8 mouse cellular contexts compared by ENCODE assay signal in the genomic region with DNA sequence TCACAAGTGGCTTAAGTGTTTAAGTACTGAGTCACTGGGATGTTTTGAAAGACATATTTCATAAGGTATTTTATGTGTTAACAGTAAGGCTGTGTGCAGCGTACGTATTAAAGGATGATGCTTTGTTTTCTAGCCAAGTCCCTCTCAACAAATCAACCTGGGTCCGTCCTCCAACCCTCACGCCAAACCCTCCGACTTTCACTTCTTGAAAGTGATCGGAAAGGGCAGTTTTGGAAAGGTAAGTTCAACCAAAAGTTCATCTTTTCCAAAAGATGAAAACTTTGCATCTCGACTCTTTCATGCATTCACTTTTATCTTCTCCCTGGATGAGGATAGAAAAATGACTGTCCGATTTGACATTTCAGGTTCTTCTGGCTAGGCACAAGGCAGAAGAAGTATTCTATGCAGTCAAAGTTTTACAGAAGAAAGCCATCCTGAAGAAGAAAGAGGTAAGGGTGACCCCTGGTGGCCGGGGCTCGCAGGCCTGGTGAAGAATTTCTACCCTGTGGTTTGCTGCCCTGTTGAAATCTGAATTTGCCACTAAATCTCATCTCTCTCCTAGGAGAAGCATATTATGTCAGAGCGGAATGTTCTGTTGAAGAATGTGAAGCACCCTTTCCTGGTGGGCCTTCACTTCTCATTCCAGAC.
DNase-seq lines count a peak whose midpoint lies in the region; ATAC-seq and TF ChIP-seq lines count a peak whose summit lies in the region.

No protein-coding gene starts in this region.

- peak overlapping the region; percentile 70 for H3K4me2 ChIP-seq in intestine, postnatal 0 days (replicated peaks; ENCODE audit: low read depth)
- H3K4me2 ChIP-seq in limb, embryonic 12.5 days = peak overlapping the region; percentile 82
- H3K4me2 ChIP-seq in midbrain, embryonic 14.5 days (ENCODE audit: low read length) = peak overlapping the region; percentile 98

- H3K27me3 ChIP-seq in intestine, postnatal 0 days (replicated peaks; ENCODE audit: control insufficient read depth, insufficient read depth, low read length) = no peaks in the 10 kb centered on the region
- peaks cover 17% of the 10 kb centered on the region for H3K27me3 ChIP-seq in limb, embryonic 12.5 days
- H3K27me3 ChIP-seq in midbrain, embryonic 14.5 days (ENCODE audit: control insufficient read depth, insufficient read depth, low read length) = peaks cover 12% of the 10 kb centered on the region; the same call in 1 of the 2 replicates

- peaks cover 37% of the 10 kb centered on the region for H3K36me3 ChIP-seq in intestine, postnatal 0 days (ENCODE audit: control insufficient read depth, insufficient read depth)
- peaks cover 29% of the 10 kb centered on the region for H3K36me3 ChIP-seq in limb, embryonic 12.5 days
- H3K36me3 ChIP-seq in midbrain, embryonic 14.5 days (ENCODE audit: control insufficient read depth, insufficient read depth, low read length) = peaks cover 32% of the 10 kb centered on the region

- H3K27ac ChIP-seq in cortical plate, adult 2 months (ENCODE audit: insufficient read depth, low read length) = no peak overlapping the region
- H3K27ac ChIP-seq in intestine, postnatal 0 days (ENCODE audit: low read depth, low read length) = peak overlapping the region; percentile 50
- H3K27ac ChIP-seq in limb, embryonic 12.5 days = no peak overlapping the region
- no peak overlapping the region for H3K27ac ChIP-seq in midbrain, embryonic 14.5 days (replicated peaks; ENCODE audit: low read depth, low read length)

- peaks cover 4% of the 10 kb centered on the region for H3K4me1 ChIP-seq in cortical plate, adult 2 months (ENCODE audit: control insufficient read depth, insufficient read depth, low read length)
- 0 out of 2 replicates have a peak, but pooled peaks cover 3% of the 10 kb centered on the region for H3K4me1 ChIP-seq in intestine, postnatal 0 days (replicated peaks; ENCODE audit: control insufficient read depth, insufficient read depth, low read length)
- H3K4me1 ChIP-seq in limb, embryonic 12.5 days (replicated peaks) = peaks cover 31% of the 10 kb centered on the region
- H3K4me1 ChIP-seq in midbrain, embryonic 14.5 days (ENCODE audit: control insufficient read depth, insufficient read depth, low read length) = peaks cover 17% of the 10 kb centered on the region

- peak overlapping the region; percentile 82 for H3K4me3 ChIP-seq in cortical plate, adult 2 months (ENCODE audit: insufficient read depth, low read length)
- peak overlapping the region; percentile 61 for H3K4me3 ChIP-seq in intestine, postnatal 0 days (ENCODE audit: low read depth, low read length)
- H3K4me3 ChIP-seq in limb, embryonic 12.5 days (replicated peaks) = peak overlapping the region; percentile 32
- peak overlapping the region; percentile 66 for H3K4me3 ChIP-seq in midbrain, embryonic 14.5 days (replicated peaks; ENCODE audit: low read depth, low read length)

- H3K9ac ChIP-seq in intestine, postnatal 0 days (ENCODE audit: low read depth, low read length) = peak overlapping the region; percentile 80
- peak overlapping the region; percentile 31; the same call in 1 of the 2 replicates for H3K9ac ChIP-seq in limb, embryonic 12.5 days (replicated peaks)
- H3K9ac ChIP-seq in midbrain, embryonic 14.5 days (replicated peaks; ENCODE audit: low read length) = no peak overlapping the region

- H3K9me3 ChIP-seq in intestine, postnatal 0 days (ENCODE audit: control insufficient read depth) = no peaks in the 10 kb centered on the region
- no peaks in the 10 kb centered on the region for H3K9me3 ChIP-seq in limb, embryonic 12.5 days
- H3K9me3 ChIP-seq in midbrain, embryonic 14.5 days (ENCODE audit: control insufficient read depth, low read length) = no peaks in the 10 kb centered on the region

- peak; percentile 78 to 93 for DNase-seq in adrenal gland, adult (ENCODE audit: inconsistent age in 2 of 2, low spot score in 1 of 2)
- no peak for DNase-seq in adrenal gland, adult 8-10 months
- DNase-seq in gastrocnemius, postnatal 36 days = peak; percentile 78 to 79
- DNase-seq in midbrain, embryonic 14.5 days = peak; percentile 85
- DNase-seq in spleen, postnatal 36 days (ENCODE audit: low spot score in 2 of 2) = peak; percentile 67 to 79

- WGBS in intestine, postnatal 0 days = 45% methylated on average over 11 of the region's 11 CpGs
- WGBS in limb, embryonic 12.5 days = 68% methylated on average over 11 of the region's 11 CpGs
- WGBS in midbrain, embryonic 14.5 days = 64% methylated on average over 11 of the region's 11 CpGs

- intact Hi-C loops in gastrocnemius, postnatal 36 days (cut with DNase I) = no loop called here

- TF ChIP-seq CTCF in cortical plate, adult 2 months (IDR thresholded peaks at IDR 0.05; ENCODE audit: extremely low read depth, insufficient read depth, low read length) = peak; percentile 60
- peak; percentile 82 for TF ChIP-seq CTCF in intestine, postnatal 0 days (IDR thresholded peaks at IDR 0.05; ENCODE audit: low read depth)

- no peak for ATAC-seq in intestine, postnatal 0 days
- no peak for ATAC-seq in limb, embryonic 12.5 days (ENCODE audit: insufficient number of reproducible peaks, insufficient read depth, low FRiP score, low TSS enrichment, low read depth)
- no peak for ATAC-seq in midbrain, embryonic 14.5 days (ENCODE audit: low FRiP score, low TSS enrichment)

- TF ChIP-seq POLR2A in cortical plate, adult 2 months (IDR thresholded peaks at IDR 0.05; ENCODE audit: extremely low read depth, insufficient read depth, low read length) = no peak

Comparison
In these comparisons a context has a peak if more than half of its experiments do, and no peak if none do; other contexts are left out.
1. H3K4me3 ChIP-seq: peak in every context shown above with its lines; median percentile 82 in cortical plate, adult 2 months; 66 in midbrain, embryonic 14.5 days; 61 in intestine, postnatal 0 days; 32 in limb, embryonic 12.5 days.